Mouse (Mus musculus) liver, embryonic 16.5 days (tissue): ENCODE data around the gene Mdfic. TPM values are rescaled to one million over a fixed set of nuclear protein-coding genes. Genes with fewer than 3 reads are reported as not detected.

Experiments used
- ATAC-seq: fragments of 200-750 bp; cut with Nextera tagmentation; 2 replicates; pipeline ENCODE4 v1.8.0; 2017; ENCODE audit warnings: low read depth, mild to moderate bottlenecking, moderate number of reproducible peaks, moderate library complexity
- H3K27ac ChIP-seq: fragments of 300-500 bp; sonication (generic); 2 replicates; pipeline ENCODE4 v1.5.1; 2014; ENCODE audit warnings: mild to moderate bottlenecking, low read length
- H3K27me3 ChIP-seq: fragments of 300-500 bp; sonication (generic); 2 replicates; pipeline ENCODE4 v1.6.1; 2014; ENCODE audit warnings: low read depth, low read length, mixed read lengths; ENCODE audit not compliant: control insufficient read depth, insufficient read depth
- H3K36me3 ChIP-seq: fragments of 300-500 bp; sonication (generic); 2 replicates; pipeline ENCODE4 v1.6.1; 2014; ENCODE audit warnings: mild to moderate bottlenecking; ENCODE audit not compliant: control insufficient read depth, insufficient read depth
- H3K4me1 ChIP-seq: fragments of 300-500 bp; sonication (generic); 2 replicates; pipeline ENCODE4 v1.6.1; 2014; ENCODE audit warnings: low read depth, low read length, mixed read lengths; ENCODE audit not compliant: control insufficient read depth
- H3K4me2 ChIP-seq: fragments of 300-500 bp; sonication (generic); 2 replicates; pipeline ENCODE4 v1.6.1; 2014; ENCODE audit warnings: low read depth, low read length, mixed read lengths
- H3K4me3 ChIP-seq: fragments of 300-500 bp; sonication (generic); 2 replicates; pipeline ENCODE4 v1.5.1; 2014; ENCODE audit warnings: low read depth, mild to moderate bottlenecking, low read length
- H3K9ac ChIP-seq: fragments of 300-500 bp; sonication (generic); 2 replicates; pipeline ENCODE4 v1.6.1; 2014; ENCODE audit warnings: low read depth, low read length
- H3K9me3 ChIP-seq: fragments of 300-500 bp; sonication (generic); replicated peaks from 2 replicates; pipeline ENCODE4 v1.6.1; 2016; ENCODE audit warnings: low read length; ENCODE audit not compliant: control insufficient read depth
- WGBS: fragments of 180-500 bp; shearing (Covaris S2); extraction: QIAGEN DNeasy Blood & Tissue Kit; methylation state at CpG from one replicate; pipeline ENCODE4 v1.1.7; 2014; ENCODE audit not compliant: insufficient replicate concordance; 5-methylcytosine and 5-hydroxymethylcytosine counted together
- polyA plus RNA-seq: library from polyadenylated mRNA; unstranded; fragments of >200 nt; fragmentation: Nextera tagmentation; extraction: Ambion mirVana; gene quantifications from 2 replicates; pipeline ENCODE4 v1.2.1, GENCODE M21; 2015

The Mdfic gene
- polyA plus RNA-seq, 1 experiment from 2014 or later: 0.89 TPM

DNA sequence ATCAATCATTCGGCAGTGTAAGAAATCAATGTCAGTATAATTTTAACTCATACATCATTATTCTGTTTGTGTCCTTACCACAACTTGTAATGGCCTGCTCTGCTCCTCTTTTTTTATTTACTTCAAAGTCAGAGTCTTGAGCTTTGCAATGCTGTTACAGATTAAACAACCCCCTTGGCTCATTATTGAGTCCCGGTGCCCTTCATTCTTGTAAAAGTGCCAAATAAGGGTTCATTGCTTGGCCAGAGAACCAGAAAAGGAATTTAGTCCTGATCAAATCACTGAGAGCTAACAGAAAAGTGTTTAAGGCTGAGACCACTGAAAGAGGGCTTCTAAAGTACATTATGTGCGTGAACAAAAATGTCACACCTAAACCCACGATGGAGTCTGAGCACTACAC is 10.2 kb downstream of the Mdfic start:
- H3K27ac ChIP-seq: no peak overlapping the region
- no peaks in the 10 kb centered on the region for H3K27me3 ChIP-seq
- no peaks in the 10 kb centered on the region for H3K36me3 ChIP-seq
- H3K4me1 ChIP-seq: no peaks in the 10 kb centered on the region
- H3K9ac ChIP-seq: no peak overlapping the region
- no peak overlapping the region for H3K4me3 ChIP-seq
- WGBS: 70% methylated on average over 4 of the region's 4 CpGs
- H3K4me2 ChIP-seq: no peak overlapping the region
- H3K9me3 ChIP-seq: no peaks in the 10 kb centered on the region
- no peak for ATAC-seq

DNA sequence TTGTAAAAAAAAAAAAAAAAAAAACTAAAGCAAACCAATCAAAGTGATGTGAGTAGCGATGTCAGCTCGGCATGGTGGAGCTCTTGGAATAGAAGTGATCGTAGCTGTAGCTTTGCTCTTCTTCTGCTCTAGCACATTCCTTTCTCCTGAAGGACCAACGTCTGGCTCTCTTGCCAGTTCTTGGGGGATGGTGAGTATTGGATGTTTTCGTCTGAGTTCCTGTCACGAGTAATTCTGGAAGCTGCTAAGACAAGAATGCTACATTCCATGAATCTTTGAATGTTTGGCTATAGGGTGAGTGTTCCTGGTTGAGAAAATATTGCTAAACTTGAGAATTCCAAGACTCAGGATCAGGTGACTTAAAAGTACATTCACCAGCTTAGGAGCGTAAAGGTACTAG is 11.0 kb downstream of the Mdfic start:
- Histone ChIP-seq H3K4me3 (no peak overlapping the region), H3K4me2 (no peak overlapping the region), H3K36me3 (no peaks in the 10 kb centered on the region), H3K27ac (no peak overlapping the region), H3K9ac (no peak overlapping the region), H3K9me3 (no peaks in the 10 kb centered on the region), H3K4me1 (no peaks in the 10 kb centered on the region), H3K27me3 (no peaks in the 10 kb centered on the region)
- no peak for ATAC-seq
- 61% methylated on average over 7 of the region's 7 CpGs for whole genome bisulfite sequencing

DNA sequence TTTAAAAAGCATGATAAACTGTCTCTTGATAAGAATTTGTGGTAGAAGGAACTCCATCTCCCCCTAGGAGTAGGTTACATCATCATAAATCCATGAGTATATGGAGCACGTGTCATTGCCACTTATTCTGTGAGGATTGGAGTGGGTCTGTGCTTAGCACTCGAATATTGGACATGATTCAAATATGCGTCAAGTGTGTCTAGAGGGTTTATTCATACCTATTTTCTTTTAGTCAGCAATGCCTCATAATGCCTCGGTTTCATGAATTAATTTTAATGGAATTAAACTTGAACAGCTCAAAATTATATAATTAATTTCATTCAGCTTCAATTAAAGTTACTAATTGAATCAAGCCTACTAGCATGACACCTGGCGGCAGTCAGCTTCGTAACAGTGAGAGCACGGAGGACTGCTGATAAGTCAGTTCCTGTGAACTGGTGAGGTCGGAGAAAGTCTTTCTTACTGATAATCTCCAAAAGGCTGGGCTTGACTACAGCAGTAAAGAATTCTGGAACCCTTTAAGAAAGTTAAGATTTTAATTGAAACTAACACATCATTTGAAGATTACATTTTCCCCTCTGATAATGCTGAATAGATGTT is 17.0 kb downstream of the Mdfic start:
- no peak for ATAC-seq
- Histone ChIP-seq H3K27me3 (no peaks in the 10 kb centered on the region), H3K27ac (no peak overlapping the region), H3K4me1 (no peaks in the 10 kb centered on the region), H3K9ac (no peak overlapping the region), H3K9me3 (no peaks in the 10 kb centered on the region), H3K4me3 (no peak overlapping the region), H3K4me2 (no peak overlapping the region), H3K36me3 (no peaks in the 10 kb centered on the region)
- WGBS: 44% methylated on average over 8 of the region's 8 CpGs

DNA sequence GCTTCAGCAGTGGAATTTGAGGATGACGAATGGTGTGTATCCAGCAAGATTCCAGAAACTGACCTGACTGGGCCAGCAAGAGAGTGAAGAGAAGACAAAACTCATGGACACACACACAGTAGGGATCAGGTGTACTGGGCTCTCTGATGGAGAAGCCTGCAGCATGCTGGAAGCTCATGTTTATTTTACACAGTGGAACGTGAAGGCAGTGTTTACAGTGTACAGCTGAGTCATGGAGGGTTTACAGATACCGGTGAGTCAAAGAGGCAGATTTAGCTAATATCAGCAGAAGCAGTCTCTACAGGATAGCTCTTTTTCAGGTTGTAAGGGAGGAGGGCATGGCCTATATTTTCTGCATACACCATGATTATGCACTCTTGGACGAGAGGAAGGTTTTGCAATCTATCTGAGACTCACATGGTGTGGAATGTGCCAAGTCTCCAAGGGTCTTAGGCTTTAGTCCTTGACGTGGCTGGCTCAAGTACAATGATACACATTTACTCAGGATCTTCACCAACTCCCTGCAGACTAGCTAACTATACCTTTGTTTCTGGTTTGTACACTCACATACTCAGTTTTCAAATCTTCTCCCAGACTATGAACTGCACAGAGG is 18.0 kb downstream of the Mdfic start:
- Histone ChIP-seq H3K4me3 (no peak overlapping the region), H3K9me3 (no peaks in the 10 kb centered on the region), H3K9ac (no peak overlapping the region), H3K4me1 (no peaks in the 10 kb centered on the region), H3K27ac (no peak overlapping the region), H3K27me3 (no peaks in the 10 kb centered on the region), H3K36me3 (no peaks in the 10 kb centered on the region), H3K4me2 (no peak overlapping the region)
- peak; percentile 89 for ATAC-seq
- 30% methylated on average over 5 of the region's 5 CpGs for WGBS

DNA sequence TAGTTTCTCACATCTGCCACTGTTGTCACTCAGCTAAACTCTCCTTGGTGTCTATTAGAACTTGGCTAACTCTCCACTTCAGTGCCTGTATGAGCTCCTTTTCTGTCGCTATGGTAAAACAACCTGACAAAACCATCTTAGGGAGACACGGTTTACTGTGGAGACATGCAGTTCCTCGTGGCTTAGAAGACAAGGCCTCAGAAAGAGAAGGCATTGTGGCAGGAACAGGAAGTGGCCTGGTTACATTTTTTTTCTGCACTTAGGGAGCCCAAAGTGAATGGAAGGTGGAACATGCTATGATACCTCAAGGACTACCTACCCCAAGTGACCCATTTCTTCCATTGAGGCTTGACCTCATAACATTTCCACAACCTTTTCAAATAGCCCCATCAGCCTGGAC is 18.7 kb downstream of the Mdfic start:
- Histone ChIP-seq H3K27ac (no peak overlapping the region), H3K4me2 (no peak overlapping the region), H3K27me3 (no peaks in the 10 kb centered on the region), H3K9ac (no peak overlapping the region), H3K36me3 (no peaks in the 10 kb centered on the region), H3K4me3 (no peak overlapping the region), H3K9me3 (no peaks in the 10 kb centered on the region), H3K4me1 (no peaks in the 10 kb centered on the region)
- WGBS: 37% methylated on average over 3 of the region's 3 CpGs
- ATAC-seq: no peak

DNA sequence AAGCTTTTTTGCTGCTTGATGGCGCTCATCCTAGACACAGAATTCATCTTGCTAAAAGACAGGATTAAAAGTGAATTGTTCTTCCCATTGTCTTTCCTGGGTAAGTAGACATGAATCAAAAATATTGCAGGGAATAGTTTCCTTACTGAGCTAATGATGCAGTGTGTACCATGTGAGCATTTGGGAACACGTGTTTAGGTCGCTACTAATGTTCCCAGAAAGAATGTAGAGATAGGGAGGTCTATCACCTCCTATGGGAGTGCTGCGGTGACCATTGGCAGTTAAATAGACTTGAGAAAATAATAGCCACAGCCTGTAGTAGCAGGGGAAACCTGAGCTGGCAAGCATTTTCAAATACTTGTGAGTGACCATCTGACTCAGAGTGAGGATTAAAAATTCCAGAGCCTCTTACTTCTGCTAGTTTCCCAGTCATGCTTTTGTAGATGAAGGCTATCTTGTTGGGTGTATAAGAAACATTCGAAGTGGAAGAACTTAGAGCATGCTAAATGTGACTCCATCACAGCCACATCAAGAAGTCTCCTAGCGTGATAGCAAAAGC is 22.2 kb downstream of the Mdfic start:
- Histone ChIP-seq H3K36me3 (no peaks in the 10 kb centered on the region), H3K27me3 (no peaks in the 10 kb centered on the region), H3K4me3 (no peak overlapping the region), H3K27ac (no peak overlapping the region), H3K4me2 (no peak overlapping the region), H3K9ac (no peak overlapping the region), H3K9me3 (no peaks in the 10 kb centered on the region), H3K4me1 (no peaks in the 10 kb centered on the region)
- ATAC-seq: no peak
- WGBS: 58% methylated on average over 6 of the region's 6 CpGs

DNA sequence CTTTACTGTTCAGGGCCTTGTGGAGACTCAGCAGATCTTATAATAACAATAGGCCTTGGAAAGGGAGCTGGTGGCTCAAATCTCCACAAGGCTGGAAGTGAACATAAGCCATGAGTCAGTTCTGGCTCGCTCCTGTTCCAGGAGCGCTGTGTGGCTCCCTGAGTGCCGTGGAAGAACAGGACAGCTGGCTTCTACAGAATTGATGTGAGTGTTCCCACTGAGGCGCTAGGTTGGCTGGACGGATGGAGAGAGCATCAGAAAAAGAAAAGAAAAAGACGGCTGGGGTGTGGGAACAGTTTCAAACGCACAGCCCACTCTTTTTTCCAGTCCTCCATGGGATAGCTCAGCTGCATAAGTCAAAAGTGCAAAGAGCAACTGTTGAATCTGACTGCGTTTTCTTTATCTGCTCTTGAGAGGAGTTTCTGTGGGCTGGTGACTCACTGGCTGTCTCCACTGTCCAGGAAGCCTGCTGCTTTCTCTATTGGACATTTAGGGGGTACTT is 22.9 kb downstream of the Mdfic start:
- 48% methylated on average over 8 of the region's 8 CpGs for WGBS
- Histone ChIP-seq H3K9ac (no peak overlapping the region), H3K36me3 (no peaks in the 10 kb centered on the region), H3K4me1 (no peaks in the 10 kb centered on the region), H3K4me2 (no peak overlapping the region), H3K4me3 (no peak overlapping the region), H3K27me3 (no peaks in the 10 kb centered on the region), H3K27ac (no peak overlapping the region), H3K9me3 (no peaks in the 10 kb centered on the region)
- ATAC-seq: no peak; the same call in 1 of the 2 replicates

DNA sequence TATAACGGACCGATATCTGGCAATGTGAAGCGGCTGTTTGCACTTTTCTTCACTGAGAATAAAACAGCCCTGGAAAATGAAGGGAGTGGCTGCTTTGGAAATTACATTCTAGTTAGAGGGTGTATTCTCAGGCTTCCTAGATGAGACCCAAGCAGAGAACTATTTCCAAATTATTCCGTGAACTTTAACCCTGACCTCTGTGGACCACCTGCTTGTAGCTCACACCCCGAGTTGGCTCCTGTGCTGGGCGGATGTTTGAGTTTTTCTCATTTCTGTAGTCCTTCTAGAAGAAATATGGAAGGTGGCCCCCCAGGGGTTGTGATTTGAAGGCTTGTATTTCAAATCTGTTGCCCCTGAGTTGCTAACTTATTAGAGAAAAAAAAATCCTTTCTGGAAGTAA is 23.3 kb downstream of the Mdfic start:
- Histone ChIP-seq H3K9me3 (no peaks in the 10 kb centered on the region), H3K9ac (no peak overlapping the region), H3K36me3 (no peaks in the 10 kb centered on the region), H3K27ac (no peak overlapping the region), H3K4me1 (no peaks in the 10 kb centered on the region), H3K4me3 (no peak overlapping the region), H3K27me3 (no peaks in the 10 kb centered on the region), H3K4me2 (no peak overlapping the region)
- no peak for ATAC-seq
- WGBS: 54% methylated on average over 6 of the region's 6 CpGs

DNA sequence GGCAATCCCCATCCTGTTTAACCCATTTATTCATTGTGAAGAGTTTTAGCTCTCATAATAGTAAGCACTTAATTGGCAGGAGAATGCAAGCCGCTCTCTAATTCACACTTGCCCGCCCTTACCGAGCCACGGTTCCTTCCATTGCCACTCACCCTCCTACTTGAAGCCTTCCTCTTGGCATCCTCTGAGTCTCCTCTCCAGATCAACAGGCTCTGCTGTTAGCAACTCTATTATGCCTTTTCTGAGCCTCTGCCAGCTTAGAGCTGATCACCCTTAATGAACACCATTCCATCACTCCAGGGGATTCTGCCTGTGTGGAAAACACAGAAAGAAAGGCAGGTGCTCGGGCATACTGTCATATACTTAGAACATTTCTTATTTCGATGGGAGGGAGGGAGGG is 24.9 kb downstream of the Mdfic start:
- no peak overlapping the region for H3K4me3 ChIP-seq
- no peaks in the 10 kb centered on the region for H3K36me3 ChIP-seq
- ATAC-seq: no peak
- no peaks in the 10 kb centered on the region for H3K4me1 ChIP-seq
- WGBS: 75% methylated on average over 6 of the region's 6 CpGs
- H3K9me3 ChIP-seq: no peaks in the 10 kb centered on the region
- H3K27me3 ChIP-seq: no peaks in the 10 kb centered on the region
- H3K27ac ChIP-seq: no peak overlapping the region
- H3K4me2 ChIP-seq: no peak overlapping the region
- H3K9ac ChIP-seq: no peak overlapping the region
